15 mouse cellular contexts compared by ENCODE assay signal in genomic region chr13:94938418-94938817, GRCm38 (mm10).
"Had no signal": no experiment of that assay in that cellular context is flagged by ENCODE, and none has a peak within 500 bp of the region (broad histone marks: within the 10 kb centered on the region; RNA-seq: fewer than 3 reads in every experiment).

No protein-coding gene starts in this region.

- H3K27ac ChIP-seq: neural tube, embryonic 13.5 days; stomach, embryonic 15.5 days; stomach, postnatal 0 days had no signal

- H3K4me1 ChIP-seq: neural tube, embryonic 13.5 days; stomach, embryonic 15.5 days had no signal

- H3K36me3 ChIP-seq: neural tube, embryonic 13.5 days; stomach, embryonic 15.5 days had no signal

- H3K4me3 ChIP-seq: neural tube, embryonic 13.5 days; stomach, embryonic 15.5 days had no signal

- DNase-seq: retina, postnatal 1 day; right cerebral cortex, adult 18-20 months; right cerebral cortex, postnatal 14 days; right cerebral cortex, postnatal 25 days; right cerebral cortex, postnatal 4 days; spleen, adult 18-20 months; thymus, adult 18-20 months; thymus, adult 2 months; thymus, postnatal 14 days; thymus, postnatal 25 days; thymus, postnatal 36 days; thymus, postnatal 4 days had no signal

- H3K4me2 ChIP-seq: neural tube, embryonic 13.5 days; stomach, embryonic 15.5 days had no signal

- H3K9me3 ChIP-seq: neural tube, embryonic 13.5 days; stomach, embryonic 15.5 days had no signal

- H3K9ac ChIP-seq: neural tube, embryonic 13.5 days; stomach, embryonic 15.5 days had no signal
